Mouse (Mus musculus): Measurements from ENCODE around the gene Dhdds.

DNA sequence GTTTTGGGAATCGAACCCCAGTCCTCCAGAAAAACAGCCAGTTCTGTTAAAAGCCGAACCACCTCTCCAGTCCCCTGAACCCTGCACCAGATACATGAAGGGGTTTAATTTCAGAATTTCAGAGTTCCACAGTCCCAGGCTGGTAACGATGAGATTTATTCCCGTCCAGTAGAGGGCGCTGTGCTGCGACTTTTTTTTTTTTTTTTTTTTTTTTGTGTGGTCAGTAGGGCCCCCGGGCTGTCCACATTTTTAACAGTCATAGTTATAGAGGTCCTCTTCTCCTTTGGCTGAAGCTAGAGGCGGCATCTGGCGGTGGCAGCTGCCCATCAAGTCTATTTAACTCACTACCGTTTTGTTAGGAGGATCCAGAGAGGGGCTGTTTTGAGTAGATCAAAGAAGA, 69.4 kb downstream of the Dhdds start:
- TF ChIP-seq CTCF (IDR thresholded peaks at IDR 0.05; ENCODE audit: borderline replicate concordance, extremely low read depth, insufficient read depth, insufficient read length) (peak; percentile 65; the same call in 1 of the 2 replicates), POLR2A (IDR thresholded peaks at IDR 0.05; ENCODE audit: borderline replicate concordance, extremely low read depth, insufficient read depth, insufficient read length, poor library complexity, severe bottlenecking) (no peak)
